Mouse (Mus musculus) liver, embryonic 14.5 days (tissue): ENCODE measurements around the gene Cdkn2aipnl. TPM values are rescaled to one million over a fixed set of nuclear protein-coding genes. Genes with fewer than 3 reads are reported as not detected.

Experiments used
- ATAC-seq: fragments of 200-750 bp; cut with Nextera tagmentation; 2 replicates; pipeline ENCODE4 v1.8.0; 2017; ENCODE audit warnings: moderate number of reproducible peaks, mild to moderate bottlenecking, moderate library complexity; ENCODE audit not compliant: insufficient read depth
- DNase-seq, 3 experiments: peaks; one replicate each; pipeline ENCODE4 v3.0.0-alpha.2; 2012 to 2013; ENCODE audit warnings: low read depth in 3 of 3, low spot score in 3 of 3
- H3K27ac ChIP-seq: fragments of 300-500 bp; sonication (generic); 2 replicates; pipeline ENCODE4 v1.5.1; 2014; ENCODE audit warnings: moderate library complexity, mild to moderate bottlenecking, control low read depth, inconsistent platforms
- H3K27me3 ChIP-seq: fragments of 300-500 bp; sonication (generic); 2 replicates; pipeline ENCODE4 v1.6.1; 2014; ENCODE audit warnings: mild to moderate bottlenecking, low read length, moderate library complexity; ENCODE audit not compliant: control insufficient read depth, insufficient read depth
- H3K36me3 ChIP-seq: fragments of 300-500 bp; sonication (generic); replicated peaks from 2 replicates; pipeline ENCODE4 v1.6.1; 2014; ENCODE audit warnings: low read depth; ENCODE audit not compliant: control insufficient read depth, insufficient read depth
- H3K4me1 ChIP-seq, 2 experiments: fragments of 200-500 bp in 1 of 2; fragments of 300-500 bp in 1 of 2; sonication (generic) in 1 of 2; replicated peaks; 2 replicates each; pipeline ENCODE4 v1.6.1; 2012 to 2014; ENCODE audit warnings: antibody characterized with exemption in 1 of 2, inconsistent platforms in 1 of 2, low read length in 1 of 2; ENCODE audit not compliant: control insufficient read depth in 2 of 2, insufficient read depth in 2 of 2
- H3K4me2 ChIP-seq: fragments of 300-500 bp; sonication (generic); 2 replicates; pipeline ENCODE4 v1.6.1; 2014; ENCODE audit warnings: low read depth, mild to moderate bottlenecking, control low read depth, moderate library complexity
- H3K4me3 ChIP-seq, 2 experiments: fragments of 200-500 bp in 1 of 2; fragments of 300-500 bp in 1 of 2; sonication (generic) in 1 of 2; 2 replicates each; pipeline ENCODE4 v1.5.1; 2012 to 2014; ENCODE audit warnings: low read depth in 2 of 2, low read length in 2 of 2, mild to moderate bottlenecking in 2 of 2, control low read depth in 1 of 2, inconsistent platforms in 1 of 2, moderate library complexity in 1 of 2; ENCODE audit not compliant: insufficient read depth in 1 of 2
- H3K9ac ChIP-seq: fragments of 300-500 bp; sonication (generic); replicated peaks from 2 replicates; pipeline ENCODE4 v1.6.1; 2014; ENCODE audit warnings: mild to moderate bottlenecking, control low read depth, moderate library complexity
- H3K9me3 ChIP-seq: fragments of 300-500 bp; sonication (generic); 2 replicates; pipeline ENCODE4 v1.6.1; 2016; ENCODE audit warnings: low read length, mixed read lengths; ENCODE audit not compliant: control insufficient read depth
- CTCF ChIP-seq: IDR thresholded peaks from 2 replicates; pipeline ENCODE4 v1.5.1; 2016; ENCODE audit warnings: antibody characterized with exemption, low read depth, control low read depth
- EP300 ChIP-seq: IDR thresholded peaks from 2 replicates; pipeline ENCODE4 v1.6.1; 2016; ENCODE audit warnings: antibody characterized with exemption, low read depth
- WGBS: fragments of 180-500 bp; shearing (Covaris S2); extraction: QIAGEN DNeasy Blood & Tissue Kit; methylation state at CpG from one replicate; pipeline ENCODE4 v1.1.7; 2014; ENCODE audit not compliant: insufficient replicate concordance; 5-methylcytosine and 5-hydroxymethylcytosine counted together
- polyA plus RNA-seq, 2 experiments: library from polyadenylated mRNA; depleted of rRNA in 1 of 2; stranded (reverse) in 1 of 2; unstranded in 1 of 2; fragments of >200 nt; fragmentation: Nextera tagmentation in 1 of 2; extraction: Ambion mirVana in 1 of 2; gene quantifications; 2 replicates each; pipeline versions ENCODE4 v1.2.1 to v1.2.3; 2012 to 2014

Gene Cdkn2aipnl
- polyA plus RNA-seq, 2 experiments: 19.0 to 53.5 TPM

- 64% methylated on average over 6 of the region's 6 CpGs for WGBS
- no peak for TF ChIP-seq CTCF
- no peak for TF ChIP-seq EP300
- H3K27ac ChIP-seq: no peak overlapping the region
- no peak overlapping the region for H3K9ac ChIP-seq
- 0 out of 4 replicates have a peak, but pooled peaks cover 0 to 2% of the 10 kb centered on the region in 2 experiments for H3K4me1 ChIP-seq
- no peak overlapping the region for H3K4me3 ChIP-seq
- ATAC-seq (no peak), DNase-seq (no peak)
- no peaks in the 10 kb centered on the region for H3K36me3 ChIP-seq
- no peak overlapping the region for H3K4me2 ChIP-seq
- no peaks in the 10 kb centered on the region for H3K9me3 ChIP-seq
- H3K27me3 ChIP-seq: no peaks in the 10 kb centered on the region; the same call in 1 of the 2 replicates
These were observed 21.3 kb upstream of the Cdkn2aipnl start for GRCm38 (mm10) chr11:51946144-51946543.

- Histone ChIP-seq H3K4me3 (no peak overlapping the region), H3K27me3 (no peaks in the 10 kb centered on the region; the same call in 1 of the 2 replicates), H3K9ac (no peak overlapping the region), H3K4me1 (0 out of 4 replicates have a peak, but pooled peaks cover 0 to 2% of the 10 kb centered on the region in 2 experiments), H3K4me2 (no peak overlapping the region), H3K36me3 (no peaks in the 10 kb centered on the region), H3K9me3 (no peaks in the 10 kb centered on the region), H3K27ac (no peak overlapping the region)
- DNase-seq: no peak
- WGBS: 47% methylated on average over 9 of the region's 9 CpGs
- no peak for ATAC-seq
- TF ChIP-seq CTCF: no peak
- TF ChIP-seq EP300: no peak
These were observed 18.2 kb upstream of the Cdkn2aipnl start for GRCm38 (mm10) chr11:51949155-51949840.

GRCm38 (mm10) chr11:51949919-51950318 is 17.5 kb upstream of the Cdkn2aipnl start:
- Histone ChIP-seq H3K9ac (no peak overlapping the region), H3K4me1 (0 out of 4 replicates have a peak, but pooled peaks cover 0 to 2% of the 10 kb centered on the region in 2 experiments), H3K9me3 (no peaks in the 10 kb centered on the region), H3K27ac (no peak overlapping the region), H3K4me3 (no peak overlapping the region), H3K27me3 (no peaks in the 10 kb centered on the region; the same call in 1 of the 2 replicates), H3K4me2 (no peak overlapping the region), H3K36me3 (no peaks in the 10 kb centered on the region)
- no peak for ATAC-seq
- TF ChIP-seq CTCF (no peak), EP300 (no peak)
- WGBS: 75% methylated on average over 9 of the region's 9 CpGs
- DNase-seq: no peak

GRCm38 (mm10) chr11:51951861-51952420 is 15.5 kb upstream of the Cdkn2aipnl start:
- H3K27me3 ChIP-seq: no peaks in the 10 kb centered on the region
- H3K4me2 ChIP-seq: no peak overlapping the region
- H3K4me1 ChIP-seq: 0 out of 4 replicates have a peak, but pooled peaks cover 0 to 2% of the 10 kb centered on the region in 2 experiments
- no peaks in the 10 kb centered on the region for H3K36me3 ChIP-seq
- no peak overlapping the region for H3K27ac ChIP-seq
- TF ChIP-seq CTCF (no peak), EP300 (no peak)
- H3K9me3 ChIP-seq: no peaks in the 10 kb centered on the region
- ATAC-seq (no peak), DNase-seq (no peak)
- H3K4me3 ChIP-seq: no peak overlapping the region
- 24% methylated on average over 5 of the region's 5 CpGs for WGBS
- no peak overlapping the region for H3K9ac ChIP-seq

GRCm38 (mm10) chr11:51956112-51956511 is 11.3 kb upstream of the Cdkn2aipnl start:
- H3K9ac ChIP-seq: no peak overlapping the region
- TF ChIP-seq CTCF (no peak), EP300 (no peak)
- H3K27me3 ChIP-seq: no peaks in the 10 kb centered on the region
- H3K9me3 ChIP-seq: no peaks in the 10 kb centered on the region
- WGBS: 75% methylated on average over 9 of the region's 9 CpGs
- no peaks in the 10 kb centered on the region for H3K36me3 ChIP-seq
- ATAC-seq (no peak), DNase-seq (no peak)
- H3K27ac ChIP-seq: no peak overlapping the region
- H3K4me3 ChIP-seq: no peak overlapping the region
- no peaks in the 10 kb centered on the region for H3K4me1 ChIP-seq
- no peak overlapping the region for H3K4me2 ChIP-seq
